Mouse (Mus musculus) liver, embryonic 15.5 days (tissue): ENCODE data around the gene Mmp25. TPM values are rescaled to one million over a fixed set of nuclear protein-coding genes. Genes with fewer than 3 reads are reported as not detected.

ENCODE experiments used
- ATAC-seq: fragments of 200-750 bp; cut with Nextera tagmentation; 2 replicates; pipeline ENCODE4 v1.8.0; 2017; ENCODE audit warnings: moderate number of reproducible peaks, mild to moderate bottlenecking, moderate library complexity; ENCODE audit not compliant: insufficient read depth
- H3K27ac ChIP-seq: fragments of 300-500 bp; sonication (generic); replicated peaks from 2 replicates; pipeline ENCODE4 v1.5.1; 2015; ENCODE audit warnings: mild to moderate bottlenecking, inconsistent platforms
- H3K27me3 ChIP-seq: fragments of 300-500 bp; sonication (generic); 2 replicates; pipeline ENCODE4 v1.6.1; 2015; ENCODE audit warnings: mild to moderate bottlenecking, inconsistent platforms
- H3K36me3 ChIP-seq: fragments of 300-500 bp; sonication (generic); replicated peaks from 2 replicates; pipeline ENCODE4 v1.6.1; 2015; ENCODE audit warnings: moderate library complexity, mild to moderate bottlenecking, inconsistent platforms
- H3K4me1 ChIP-seq: fragments of 300-500 bp; sonication (generic); replicated peaks from 2 replicates; pipeline ENCODE4 v1.6.1; 2015; ENCODE audit warnings: inconsistent platforms
- H3K4me2 ChIP-seq: fragments of 300-500 bp; sonication (generic); 2 replicates; pipeline ENCODE4 v1.6.1; 2015; ENCODE audit warnings: moderate library complexity, mild to moderate bottlenecking, inconsistent platforms
- H3K4me3 ChIP-seq: fragments of 300-500 bp; sonication (generic); replicated peaks from 2 replicates; pipeline ENCODE4 v1.5.1; 2015; ENCODE audit warnings: mild to moderate bottlenecking, inconsistent platforms
- H3K9ac ChIP-seq: fragments of 300-500 bp; sonication (generic); 2 replicates; pipeline ENCODE4 v1.6.1; 2015; ENCODE audit warnings: moderate library complexity, mild to moderate bottlenecking, inconsistent platforms
- H3K9me3 ChIP-seq: fragments of 300-500 bp; sonication (generic); replicated peaks from 2 replicates; pipeline ENCODE4 v1.6.1; 2016; ENCODE audit warnings: inconsistent platforms
- WGBS: fragments of 180-500 bp; shearing (Covaris S2); methylation state at CpG from one replicate; pipeline ENCODE4 v1.1.7; 2015; ENCODE audit warnings: mixed read lengths; ENCODE audit not compliant: insufficient replicate concordance; 5-methylcytosine and 5-hydroxymethylcytosine counted together
- polyA plus RNA-seq: library from polyadenylated mRNA; unstranded; fragments of >200 nt; fragmentation: Nextera tagmentation; extraction: Ambion mirVana; gene quantifications from 2 replicates; pipeline ENCODE4 v1.2.1, GENCODE M21; 2015

The Mmp25 gene
- 0.40 and 0.64 TPM in 2 replicates for polyA plus RNA-seq

GRCm38 (mm10) chr17:23644613-23645495 is at the start of gene Mmp25:
TSS of gene Mmp25 (minus strand) at chr17:23645277.
- no peaks in the 10 kb centered on the region for H3K36me3 ChIP-seq
- ATAC-seq: no peak
- peaks cover 46% of the 10 kb centered on the region for H3K27me3 ChIP-seq
- H3K4me2 ChIP-seq: peak within 1 kb of the TSS; percentile 55
- WGBS: 2% methylated on average over 58 of the region's 58 CpGs
- no peaks in the 10 kb centered on the region for H3K9me3 ChIP-seq
- peaks cover 6% of the 10 kb centered on the region; the same call in 1 of the 2 replicates for H3K4me1 ChIP-seq
- no peak within 1 kb of the TSS for H3K9ac ChIP-seq
- H3K27ac ChIP-seq: no peak within 1 kb of the TSS
- peak within 1 kb of the TSS; percentile 41 for H3K4me3 ChIP-seq

GRCm38 (mm10) chr17:23694491-23694890 is 49.4 kb upstream of the Mmp25 start:
- 31% methylated on average over 1 of the region's 1 CpGs for WGBS
- H3K9ac ChIP-seq: no peak overlapping the region
- peaks cover 66% of the 10 kb centered on the region for H3K27me3 ChIP-seq

GRCm38 (mm10) chr17:23683856-23684672 is 39.0 kb upstream of the Mmp25 start, which contains the start of gene Cldn9:
TSS of gene Cldn9 (minus strand) at chr17:23684026.
- Histone ChIP-seq H3K4me2 (no peak within 1 kb of the TSS), H3K9ac (no peak within 1 kb of the TSS), H3K27me3 (peaks cover 64% of the 10 kb centered on the region), H3K4me1 (0 out of 2 replicates have a peak, but pooled peaks cover 4% of the 10 kb centered on the region), H3K27ac (no peak within 1 kb of the TSS), H3K9me3 (no peaks in the 10 kb centered on the region), H3K4me3 (no peak within 1 kb of the TSS), H3K36me3 (no peaks in the 10 kb centered on the region)
- ATAC-seq: no peak
- 28% methylated on average over 15 of the region's 15 CpGs for WGBS

More at GRCm38 (mm10) chr17:23694491-23694890, 49.4 kb upstream of the Mmp25 start:
- H3K27ac ChIP-seq: no peak overlapping the region
- no peaks in the 10 kb centered on the region for H3K36me3 ChIP-seq
- H3K9me3 ChIP-seq: no peaks in the 10 kb centered on the region
- H3K4me3 ChIP-seq: no peak overlapping the region
- H3K4me2 ChIP-seq: no peak overlapping the region
- peaks cover 6% of the 10 kb centered on the region for H3K4me1 ChIP-seq
- ATAC-seq: no peak

GRCm38 (mm10) chr17:23683226-23683625 is 38.1 kb upstream of the Mmp25 start:
- no peak overlapping the region for H3K9ac ChIP-seq
- 0 out of 2 replicates have a peak, but pooled peaks cover 4% of the 10 kb centered on the region for H3K4me1 ChIP-seq
- no peaks in the 10 kb centered on the region for H3K9me3 ChIP-seq
- no peak for ATAC-seq
- no peak overlapping the region for H3K4me3 ChIP-seq
- H3K27me3 ChIP-seq: peaks cover 72% of the 10 kb centered on the region
- H3K27ac ChIP-seq: no peak overlapping the region
- 24% methylated on average over 15 of the region's 15 CpGs for WGBS
- no peak overlapping the region for H3K4me2 ChIP-seq
- no peaks in the 10 kb centered on the region for H3K36me3 ChIP-seq

GRCm38 (mm10) chr17:23682530-23682929 is 37.5 kb upstream of the Mmp25 start:
- Histone ChIP-seq H3K9ac (no peak overlapping the region), H3K9me3 (no peaks in the 10 kb centered on the region), H3K36me3 (no peaks in the 10 kb centered on the region), H3K27ac (no peak overlapping the region), H3K4me1 (peaks cover 9% of the 10 kb centered on the region), H3K27me3 (peaks cover 79% of the 10 kb centered on the region), H3K4me3 (no peak overlapping the region), H3K4me2 (no peak overlapping the region)
- ATAC-seq: no peak
- 46% methylated on average over 3 of the region's 3 CpGs for WGBS

- H3K9ac ChIP-seq: no peak overlapping the region
Observed at GRCm38 (mm10) chr17:23682092-23682491, 37.0 kb upstream of the Mmp25 start.

GRCm38 (mm10) chr17:23681086-23681485 is 36.0 kb upstream of the Mmp25 start:
- H3K9ac ChIP-seq: no peak overlapping the region
- no peak for ATAC-seq
- peaks cover 24% of the 10 kb centered on the region for H3K4me1 ChIP-seq
- WGBS: 52% methylated on average over 10 of the region's 10 CpGs
- no peaks in the 10 kb centered on the region for H3K36me3 ChIP-seq
- H3K4me3 ChIP-seq: no peak overlapping the region
- H3K27me3 ChIP-seq: peaks cover 94% of the 10 kb centered on the region
- no peak overlapping the region for H3K27ac ChIP-seq
- no peaks in the 10 kb centered on the region for H3K9me3 ChIP-seq
- H3K4me2 ChIP-seq: no peak overlapping the region

More at GRCm38 (mm10) chr17:23682092-23682491, 37.0 kb upstream of the Mmp25 start:
- Histone ChIP-seq H3K4me3 (no peak overlapping the region), H3K9me3 (no peaks in the 10 kb centered on the region), H3K27ac (no peak overlapping the region), H3K27me3 (peaks cover 84% of the 10 kb centered on the region), H3K4me2 (no peak overlapping the region), H3K4me1 (peaks cover 14% of the 10 kb centered on the region), H3K36me3 (no peaks in the 10 kb centered on the region)
- WGBS: 43% methylated on average over 4 of the region's 4 CpGs
- ATAC-seq: no peak

- Histone ChIP-seq H3K27me3 (peaks cover 100% of the 10 kb centered on the region), H3K4me1 (peaks cover 31% of the 10 kb centered on the region), H3K9ac (no peak overlapping the region), H3K4me2 (no peak overlapping the region), H3K9me3 (no peaks in the 10 kb centered on the region), H3K4me3 (no peak overlapping the region), H3K36me3 (no peaks in the 10 kb centered on the region), H3K27ac (no peak overlapping the region)
- 36% methylated on average over 9 of the region's 9 CpGs for WGBS
- no peak for ATAC-seq
Observed at GRCm38 (mm10) chr17:23680336-23680735, 35.3 kb upstream of the Mmp25 start.

GRCm38 (mm10) chr17:23679127-23679835 is 34.2 kb upstream of the Mmp25 start, which contains the start of gene Cldn6:
TSS of gene Cldn6 (plus strand) at chr17:23679249.
- H3K4me1 ChIP-seq: peaks cover 42% of the 10 kb centered on the region
- H3K27ac ChIP-seq: no peak within 1 kb of the TSS
- ATAC-seq: no peak
- H3K27me3 ChIP-seq: peaks cover 100% of the 10 kb centered on the region
- no peaks in the 10 kb centered on the region for H3K36me3 ChIP-seq
- no peaks in the 10 kb centered on the region for H3K9me3 ChIP-seq
- H3K9ac ChIP-seq: no peak within 1 kb of the TSS
- 6% methylated on average over 38 of the region's 38 CpGs for WGBS
- peak within 1 kb of the TSS; percentile 35 for H3K4me2 ChIP-seq
- no peak within 1 kb of the TSS; the same call in 1 of the 2 replicates for H3K4me3 ChIP-seq

GRCm38 (mm10) chr17:23677236-23677679 is 32.2 kb upstream of the Mmp25 start, which contains the start of gene Tnfrsf12a:
TSS of gene Tnfrsf12a (minus strand) at chr17:23677468.
- peak within 1 kb of the TSS; percentile 92 for H3K4me2 ChIP-seq
- peak within 1 kb of the TSS; percentile 63 for H3K4me3 ChIP-seq
- WGBS: under 1% methylated on average over 34 of the region's 34 CpGs
- H3K27ac ChIP-seq: no peak within 1 kb of the TSS
- ATAC-seq: peak; percentile 20; the same call in 1 of the 2 replicates
- peaks cover 55% of the 10 kb centered on the region for H3K4me1 ChIP-seq
- H3K9ac ChIP-seq: peak within 1 kb of the TSS; percentile 42; the same call in 1 of the 2 replicates
- no peaks in the 10 kb centered on the region for H3K9me3 ChIP-seq
- H3K27me3 ChIP-seq: peaks cover 81% of the 10 kb centered on the region
- no peaks in the 10 kb centered on the region for H3K36me3 ChIP-seq
